Comparison of ENCODE assay signal across 8 mouse cellular contexts in genomic region chr4:43499407-43500333, GRCm38 (mm10). TPM values are rescaled to one million over a fixed set of nuclear protein-coding genes. Genes with fewer than 3 reads are reported as not detected.
DNase-seq lines count a peak whose midpoint lies in the region; ATAC-seq and TF ChIP-seq lines count a peak whose summit lies in the region.

Gene Arhgef39 (minus strand): TSS chr4:43499695.

- peak within 1 kb of the TSS; percentile 74 for H3K4me2 ChIP-seq in hindbrain, embryonic 11.5 days (replicated peaks; ENCODE audit: low read depth, low read length)

- no peak for DNase-seq in Patski (ENCODE audit: low read depth, low spot score)
- DNase-seq in cerebellum, adult 8-10 months, result peak; percentile 80
- peak; percentile 84 for DNase-seq in forelimb bud, embryonic 11.5 days (ENCODE audit: low read depth, low spot score)
- peak; percentile 93 for DNase-seq in hindbrain, embryonic 11.5 days (ENCODE audit: low spot score)
- peak; percentile 42 to 69 for DNase-seq in layer of hippocampus, postnatal 25 days (ENCODE audit: extremely low spot score in 1 of 2, low spot score in 1 of 2)
- DNase-seq in lung, postnatal 4 days, result peak; percentile 87 to 89
- peak; percentile 72 to 77 for DNase-seq in right cerebral cortex, adult 2 months (ENCODE audit: low spot score in 2 of 2)
- DNase-seq in urinary bladder, postnatal 14 days (ENCODE audit: low spot score), result peak; percentile 85

- 8% methylated on average over 50 of the region's 50 CpGs for whole genome bisulfite sequencing in hindbrain, embryonic 11.5 days

- peak within 1 kb of the TSS; percentile 54 for H3K4me3 ChIP-seq in hindbrain, embryonic 11.5 days (ENCODE audit: low read depth, low read length)

- H3K27me3 ChIP-seq in Patski, result no peaks in the 10 kb centered on the region
- no peaks in the 10 kb centered on the region for H3K27me3 ChIP-seq in hindbrain, embryonic 11.5 days (ENCODE audit: control insufficient read depth, insufficient read depth, low read length)

- peaks cover 5% of the 10 kb centered on the region; the same call in 1 of the 2 replicates for H3K4me1 ChIP-seq in hindbrain, embryonic 11.5 days (replicated peaks; ENCODE audit: control insufficient read depth, insufficient read depth, low read length)

- H3K9me3 ChIP-seq in hindbrain, embryonic 11.5 days (ENCODE audit: control insufficient read depth, low read length), result no peaks in the 10 kb centered on the region

- CTCF ChIA-PET in Patski (lab: Charles Lee), result interaction anchor here (0.8 to 1.7 kb wide), 4 partner anchors 8 to 31 kb away, joined by 3 to 4 read pairs (median 4); partner anchors contain the start of gene Car9

- TF ChIP-seq CTCF in Patski (IDR thresholded peaks at IDR 0.05), result no peak

- H3K9ac ChIP-seq in hindbrain, embryonic 11.5 days (ENCODE audit: low read depth, low read length), result peak within 1 kb of the TSS; percentile 56

- H3K36me3 ChIP-seq in hindbrain, embryonic 11.5 days (ENCODE audit: control insufficient read depth, insufficient read depth, low read length), result no peaks in the 10 kb centered on the region

- H3K27ac ChIP-seq in hindbrain, embryonic 11.5 days (ENCODE audit: low read depth, low read length), result no peak within 1 kb of the TSS

- peak; percentile 44 for ATAC-seq in Patski
- peak; percentile 85 for ATAC-seq in hindbrain, embryonic 11.5 days (ENCODE audit: low FRiP score)

- in situ Hi-C loops in Patski (cut with MboI; ENCODE audit: low pct_unique_long_range_greater_than_20kb), result no loop called here

- POLR2A ChIA-PET in Patski (lab: Charles Lee), result interaction anchor here (1.2 kb wide), 1 partner anchor 61 kb away, joined by 4 read pairs; no protein-coding TSS in a partner anchor

RNA-seq across cellular contexts. Expression of gene Arhgef39, which starts in this region (rescaled TPM):
- 5.5 TPM for polyA plus RNA-seq in Patski (2021)
- 34.8 and 37.6 TPM in 2 replicates for polyA plus RNA-seq in hindbrain, embryonic 11.5 days (2014; fragmentation: Nextera tagmentation; extraction: Ambion mirVana)
- under 1 TPM; 0.27 to 0.70 TPM for total RNA-seq in layer of hippocampus, postnatal 25 days (2021)

Comparison
In these comparisons a context has a peak if more than half of its experiments do, and no peak if none do; other contexts are left out.
1. Peak in DNase-seq in layer of hippocampus, postnatal 25 days; RNA of the gene not detected or under 1 TPM.